In the genomic region with DNA sequence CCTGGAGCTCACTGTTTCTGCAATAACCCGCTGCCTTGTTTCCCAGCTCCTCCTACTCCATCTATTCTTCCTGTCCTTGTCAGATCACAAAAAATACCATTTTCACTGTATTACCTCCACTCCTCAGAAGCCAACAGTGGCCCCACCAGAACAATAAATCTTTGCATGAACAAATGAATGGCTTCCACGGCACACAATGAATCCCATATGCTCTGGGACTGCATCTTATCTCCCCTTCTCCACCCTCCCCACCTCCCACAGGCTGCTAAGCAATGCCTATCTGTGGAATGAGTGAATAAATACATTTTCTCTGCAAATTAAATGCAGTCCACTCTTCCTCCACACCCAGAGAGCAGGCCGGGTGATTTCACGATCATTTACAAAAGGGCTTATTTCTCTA, we compare ENCODE assay signal across 19 mouse cellular contexts. TPM values are rescaled to one million over a fixed set of nuclear protein-coding genes. Genes with fewer than 3 reads are reported as not detected.
A peak's percentile ranks its signal among the peaks of the same experiment; 100 is the strongest.
DNase-seq lines count a peak whose midpoint lies in the region; ATAC-seq and TF ChIP-seq lines count a peak whose summit lies in the region.
"Had no signal": no experiment of that assay in that cellular context is flagged by ENCODE, and none has a peak within 500 bp of the region (broad histone marks: within the 10 kb centered on the region; RNA-seq: fewer than 3 reads in every experiment).

No protein-coding gene starts in this region.

- TF ChIP-seq EP300 in liver, postnatal 0 days (IDR thresholded peaks at IDR 0.05; ENCODE audit: low read depth): no peak

- H3K4me3 ChIP-seq in liver, embryonic 12.5 days: no peak overlapping the region
- no peak overlapping the region for H3K4me3 ChIP-seq in liver, postnatal 0 days (ENCODE audit: low read depth, low read length)
- H3K4me3 ChIP-seq in liver, embryonic 15.5 days (replicated peaks): no peak overlapping the region
- H3K4me3 ChIP-seq in neural tube, embryonic 13.5 days: no peak overlapping the region
- H3K4me3 ChIP-seq in intestine, embryonic 15.5 days (replicated peaks): no peak overlapping the region
- H3K4me3 ChIP-seq: lung, embryonic 15.5 days had no signal

- H3K9me3 ChIP-seq in liver, embryonic 12.5 days (replicated peaks): no peaks in the 10 kb centered on the region
- H3K9me3 ChIP-seq in liver, postnatal 0 days (ENCODE audit: low read length): no peaks in the 10 kb centered on the region
- no peaks in the 10 kb centered on the region for H3K9me3 ChIP-seq in liver, embryonic 15.5 days (replicated peaks)
- no peaks in the 10 kb centered on the region for H3K9me3 ChIP-seq in neural tube, embryonic 13.5 days
- H3K9me3 ChIP-seq in intestine, embryonic 15.5 days: no peaks in the 10 kb centered on the region
- H3K9me3 ChIP-seq: lung, embryonic 15.5 days had no signal

- WGBS in liver, embryonic 12.5 days (ENCODE audit: insufficient replicate concordance): 46% methylated on average over 4 of the region's 4 CpGs
- WGBS in liver, postnatal 0 days (ENCODE audit: insufficient replicate concordance): 56% methylated on average over 4 of the region's 4 CpGs
- WGBS in liver, embryonic 15.5 days (ENCODE audit: insufficient replicate concordance): 45% methylated on average over 4 of the region's 4 CpGs
- WGBS in neural tube, embryonic 13.5 days: 16% methylated on average over 4 of the region's 4 CpGs
- 41% methylated on average over 4 of the region's 4 CpGs for WGBS in intestine, embryonic 15.5 days

- no peak for ATAC-seq in liver, embryonic 12.5 days
- ATAC-seq in liver, postnatal 0 days: no peak
- no peak for ATAC-seq in liver, embryonic 15.5 days (ENCODE audit: insufficient read depth)
- ATAC-seq in neural tube, embryonic 13.5 days (ENCODE audit: low read depth): peak; percentile 71
- ATAC-seq in intestine, embryonic 15.5 days: no peak
- ATAC-seq: forebrain, postnatal 0 days; intestine, postnatal 0 days had no signal

- no peaks in the 10 kb centered on the region for H3K27me3 ChIP-seq in liver, embryonic 12.5 days (replicated peaks)
- H3K27me3 ChIP-seq in liver, postnatal 0 days (ENCODE audit: insufficient read depth, low read length): no peaks in the 10 kb centered on the region
- no peaks in the 10 kb centered on the region for H3K27me3 ChIP-seq in liver, embryonic 15.5 days
- no peaks in the 10 kb centered on the region for H3K27me3 ChIP-seq in neural tube, embryonic 13.5 days
- H3K27me3 ChIP-seq in intestine, embryonic 15.5 days (replicated peaks): no peaks in the 10 kb centered on the region
- H3K27me3 ChIP-seq: CH12.LX; lung, embryonic 15.5 days had no signal

- peak overlapping the region; percentile 76 for H3K27ac ChIP-seq in liver, embryonic 12.5 days
- H3K27ac ChIP-seq in liver, postnatal 0 days (ENCODE audit: low read depth): no peak overlapping the region
- peak overlapping the region; percentile 81; the same call in 1 of the 2 replicates for H3K27ac ChIP-seq in liver, embryonic 15.5 days (replicated peaks)
- H3K27ac ChIP-seq in neural tube, embryonic 13.5 days (replicated peaks): peak overlapping the region; percentile 85
- no peak overlapping the region for H3K27ac ChIP-seq in intestine, embryonic 15.5 days

- no peak overlapping the region for H3K9ac ChIP-seq in liver, embryonic 12.5 days
- H3K9ac ChIP-seq in liver, postnatal 0 days (replicated peaks): no peak overlapping the region
- no peak overlapping the region for H3K9ac ChIP-seq in liver, embryonic 15.5 days
- peak overlapping the region; percentile 17; the same call in 1 of the 2 replicates for H3K9ac ChIP-seq in neural tube, embryonic 13.5 days
- no peak overlapping the region for H3K9ac ChIP-seq in intestine, embryonic 15.5 days
- H3K9ac ChIP-seq: forebrain, postnatal 0 days; lung, embryonic 15.5 days had no signal

- peak; percentile 36 for DNase-seq in embryo, embryonic 11 days
- DNase-seq in embryo, embryonic 10 days (ENCODE audit: low spot score): no peak
- no peak for DNase-seq in liver, postnatal 0 days
- DNase-seq in lung, adult 18-20 months: no peak
- DNase-seq: adrenal gland, postnatal 14 days; cerebellum, adult 8-10 months; forebrain, postnatal 0 days; gastrocnemius, postnatal 14 days; heart, postnatal 10 days; kidney, postnatal 36 days; right cerebral cortex, postnatal 4 days; thymus, adult 2 months had no signal

- H3K4me1 ChIP-seq in liver, embryonic 12.5 days: peaks cover 31% of the 10 kb centered on the region
- peaks cover 19% of the 10 kb centered on the region for H3K4me1 ChIP-seq in liver, postnatal 0 days (ENCODE audit: insufficient read depth)
- H3K4me1 ChIP-seq in liver, embryonic 15.5 days (replicated peaks): peaks cover 25% of the 10 kb centered on the region
- peaks cover 21% of the 10 kb centered on the region for H3K4me1 ChIP-seq in neural tube, embryonic 13.5 days (replicated peaks)
- H3K4me1 ChIP-seq in intestine, embryonic 15.5 days (replicated peaks): peaks cover 12% of the 10 kb centered on the region

- H3K4me2 ChIP-seq in liver, embryonic 12.5 days: no peak overlapping the region
- no peak overlapping the region for H3K4me2 ChIP-seq in liver, postnatal 0 days (ENCODE audit: low read depth, low read length)
- no peak overlapping the region for H3K4me2 ChIP-seq in liver, embryonic 15.5 days
- no peak overlapping the region for H3K4me2 ChIP-seq in neural tube, embryonic 13.5 days
- no peak overlapping the region for H3K4me2 ChIP-seq in intestine, embryonic 15.5 days (replicated peaks)
- H3K4me2 ChIP-seq: lung, embryonic 15.5 days had no signal

- H3K36me3 ChIP-seq in liver, embryonic 12.5 days: no peaks in the 10 kb centered on the region
- no peaks in the 10 kb centered on the region for H3K36me3 ChIP-seq in liver, postnatal 0 days (replicated peaks; ENCODE audit: insufficient read depth, low read length)
- no peaks in the 10 kb centered on the region for H3K36me3 ChIP-seq in liver, embryonic 15.5 days (replicated peaks)
- no peaks in the 10 kb centered on the region for H3K36me3 ChIP-seq in neural tube, embryonic 13.5 days
- H3K36me3 ChIP-seq in intestine, embryonic 15.5 days: no peaks in the 10 kb centered on the region
- H3K36me3 ChIP-seq: lung, embryonic 15.5 days had no signal

- TF ChIP-seq CTCF in liver, postnatal 0 days (IDR thresholded peaks at IDR 0.05; ENCODE audit: low read depth): no peak

RNA-seq across cellular contexts. Expression of gene Parp12, which starts 57.0 kb away (rescaled TPM):
- 3.1 and 3.7 TPM in 2 replicates for polyA plus RNA-seq in liver, embryonic 12.5 days (2016; fragmentation: Nextera tagmentation; extraction: Ambion mirVana)
- polyA plus RNA-seq in liver, postnatal 0 days (2015; fragmentation: Nextera tagmentation; extraction: Ambion mirVana): 6.9 and 7.9 TPM in 2 replicates
- polyA plus RNA-seq in liver, embryonic 15.5 days (2015; fragmentation: Nextera tagmentation; extraction: Ambion mirVana): 5.1 and 5.2 TPM in 2 replicates
- 2.6 and 3.5 TPM in 2 replicates for polyA plus RNA-seq in neural tube, embryonic 13.5 days (2015; fragmentation: Nextera tagmentation; extraction: Ambion mirVana)
- polyA plus RNA-seq in intestine, embryonic 15.5 days (2015; fragmentation: Nextera tagmentation; extraction: Ambion mirVana): 7.0 and 7.4 TPM in 2 replicates

Comparison
In these comparisons a context has a peak if more than half of its experiments do, and no peak if none do; other contexts are left out.
1. H3K27ac ChIP-seq: peak in liver, embryonic 12.5 days (single experiment), liver, embryonic 15.5 days (single experiment) and neural tube, embryonic 13.5 days (single experiment); none in liver, postnatal 0 days (single experiment) and intestine, embryonic 15.5 days (single experiment).